Mouse (Mus musculus): ENCODE data around the gene Nrde2.

DNA sequence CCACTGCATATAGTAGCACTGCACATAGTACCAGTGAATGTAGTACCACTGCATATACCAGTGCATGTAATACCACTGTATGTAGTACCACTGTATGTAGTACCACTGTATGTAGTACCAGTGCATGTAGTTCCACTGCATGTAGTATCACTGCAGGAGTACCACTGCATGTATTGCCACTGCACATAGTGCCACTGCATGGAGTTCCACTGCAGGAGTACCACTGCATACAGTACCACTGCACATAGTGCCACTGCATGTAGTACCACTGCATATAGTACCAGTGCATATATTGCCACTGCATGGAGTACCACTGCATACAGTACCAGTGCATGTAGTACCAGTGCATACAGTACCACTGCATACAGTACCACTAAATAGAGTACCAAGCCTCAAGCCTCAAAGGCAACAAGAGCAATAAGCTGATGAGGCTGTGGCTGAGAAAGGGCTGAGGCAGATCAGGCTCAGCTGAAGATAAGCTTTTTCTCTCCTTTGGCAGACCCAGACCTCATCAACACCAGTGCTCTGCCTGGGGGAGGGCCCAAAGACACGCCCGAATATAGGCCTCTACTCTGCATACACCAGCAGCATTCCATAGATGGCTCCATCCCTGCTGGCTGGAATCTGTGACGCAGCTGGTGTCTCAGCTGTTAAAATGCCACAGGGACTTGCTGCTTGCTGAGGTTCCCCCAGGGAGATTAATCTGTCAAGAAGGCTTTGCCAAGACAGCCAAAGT lies 59.3 kb downstream of the Nrde2 start:
- TF ChIP-seq POLR2AphosphoS2 (IDR thresholded peaks at IDR 0.05; ENCODE audit: low read depth, low read length) (no peak), NELFE (IDR thresholded peaks at IDR 0.05; ENCODE audit: low read depth, low read length) (no peak), GABPA (IDR thresholded peaks at IDR 0.05; ENCODE audit: insufficient replicate concordance, low read depth, low read length) (no peak)
